7 mouse cellular contexts compared by ENCODE assay signal in genomic region chr6:124662477-124663423, GRCm38 (mm10). TPM values are rescaled to one million over a fixed set of nuclear protein-coding genes. Genes with fewer than 3 reads are reported as not detected.
A peak's percentile ranks its signal among the peaks of the same experiment; 100 is the strongest.
DNase-seq lines count a peak whose midpoint lies in the region; ATAC-seq and TF ChIP-seq lines count a peak whose summit lies in the region.

Gene Lpcat3 (plus strand): TSS chr6:124663027.

- peak; percentile 97 for ATAC-seq in intestine, postnatal 0 days
- ATAC-seq in midbrain, embryonic 12.5 days (ENCODE audit: low FRiP score, low read depth), result peak; percentile 98

- peak; percentile 81 for TF ChIP-seq CTCF in intestine, postnatal 0 days (IDR thresholded peaks at IDR 0.05; ENCODE audit: low read depth)
- peak; percentile 81 for TF ChIP-seq CTCF in small intestine, adult 2 months (IDR thresholded peaks at IDR 0.05; ENCODE audit: extremely low read depth, insufficient read length, insufficient replicate concordance, low read depth, low read length)

- no peaks in the 10 kb centered on the region for H3K36me3 ChIP-seq in embryonic facial prominence, embryonic 10.5 days (replicated peaks)
- no peaks in the 10 kb centered on the region for H3K36me3 ChIP-seq in intestine, postnatal 0 days (ENCODE audit: control insufficient read depth, insufficient read depth)
- no peaks in the 10 kb centered on the region for H3K36me3 ChIP-seq in midbrain, embryonic 12.5 days
- peaks cover 3% of the 10 kb centered on the region; the same call in 1 of the 2 replicates for H3K36me3 ChIP-seq in small intestine, adult 2 months (ENCODE audit: control insufficient read depth, insufficient read depth, low read length)

- no peaks in the 10 kb centered on the region for H3K27me3 ChIP-seq in embryonic facial prominence, embryonic 10.5 days (replicated peaks; ENCODE audit: low read depth, poor library complexity, severe bottlenecking)
- no peaks in the 10 kb centered on the region for H3K27me3 ChIP-seq in intestine, postnatal 0 days (replicated peaks; ENCODE audit: control insufficient read depth, insufficient read depth, low read length)
- no peaks in the 10 kb centered on the region for H3K27me3 ChIP-seq in midbrain, embryonic 12.5 days
- no peaks in the 10 kb centered on the region for H3K27me3 ChIP-seq in small intestine, adult 2 months (ENCODE audit: control insufficient read depth, insufficient read depth, low read length)

- peak; percentile 99 for DNase-seq in adrenal gland, postnatal 10 days
- DNase-seq in embryonic facial prominence, embryonic 10.5 days (ENCODE audit: low spot score), result peak; percentile 100
- DNase-seq in gonadal fat pad, adult 2 months (ENCODE audit: low read depth), result peak; percentile 38
- peak; percentile 99 for DNase-seq in left cerebral cortex, postnatal 4 days

- H3K27ac ChIP-seq in embryonic facial prominence, embryonic 10.5 days (replicated peaks), result peak within 1 kb of the TSS; percentile 88
- peak within 1 kb of the TSS; percentile 89 for H3K27ac ChIP-seq in intestine, postnatal 0 days (ENCODE audit: low read depth, low read length)
- peak within 1 kb of the TSS; percentile 70 for H3K27ac ChIP-seq in midbrain, embryonic 12.5 days (replicated peaks)
- peak within 1 kb of the TSS; percentile 92 for H3K27ac ChIP-seq in small intestine, adult 2 months (ENCODE audit: insufficient read depth, low read depth, low read length)

- peaks cover 12% of the 10 kb centered on the region for H3K4me1 ChIP-seq in embryonic facial prominence, embryonic 10.5 days
- H3K4me1 ChIP-seq in intestine, postnatal 0 days (replicated peaks; ENCODE audit: control insufficient read depth, insufficient read depth, low read length), result no peaks in the 10 kb centered on the region; the same call in 1 of the 2 replicates
- peaks cover 5% of the 10 kb centered on the region for H3K4me1 ChIP-seq in midbrain, embryonic 12.5 days
- peaks cover 9% of the 10 kb centered on the region for H3K4me1 ChIP-seq in small intestine, adult 2 months (ENCODE audit: control insufficient read depth, insufficient read depth, insufficient read length, low read length)

- no peaks in the 10 kb centered on the region for H3K9me3 ChIP-seq in embryonic facial prominence, embryonic 10.5 days
- H3K9me3 ChIP-seq in intestine, postnatal 0 days (ENCODE audit: control insufficient read depth), result no peaks in the 10 kb centered on the region
- no peaks in the 10 kb centered on the region for H3K9me3 ChIP-seq in midbrain, embryonic 12.5 days

- TF ChIP-seq POLR2A in small intestine, adult 2 months (IDR thresholded peaks at IDR 0.05; ENCODE audit: low read depth, low read length), result peak; percentile 67

- WGBS in embryonic facial prominence, embryonic 10.5 days, result under 1% methylated on average over 77 of the region's 87 CpGs
- under 1% methylated on average over 75 of the region's 87 CpGs for WGBS in intestine, postnatal 0 days
- WGBS in midbrain, embryonic 12.5 days, result under 1% methylated on average over 84 of the region's 87 CpGs
- whole genome bisulfite sequencing in small intestine, adult 2 months, result under 1% methylated on average over 82 of the region's 87 CpGs

- peak within 1 kb of the TSS; percentile 73 for H3K4me2 ChIP-seq in intestine, postnatal 0 days (replicated peaks; ENCODE audit: low read depth)
- peak within 1 kb of the TSS; percentile 58 for H3K4me2 ChIP-seq in midbrain, embryonic 12.5 days (replicated peaks)

- peak within 1 kb of the TSS; percentile 79 for H3K9ac ChIP-seq in intestine, postnatal 0 days (ENCODE audit: low read depth, low read length)
- peak within 1 kb of the TSS; percentile 60 for H3K9ac ChIP-seq in midbrain, embryonic 12.5 days (replicated peaks)

- intact Hi-C loops in left cerebral cortex, postnatal 4 days (cut with DNase I), result no loop called here

- peak within 1 kb of the TSS; percentile 79 for H3K4me3 ChIP-seq in embryonic facial prominence, embryonic 10.5 days
- H3K4me3 ChIP-seq in intestine, postnatal 0 days (ENCODE audit: low read depth, low read length), result peak within 1 kb of the TSS; percentile 81
- peak within 1 kb of the TSS; percentile 64 for H3K4me3 ChIP-seq in midbrain, embryonic 12.5 days
- H3K4me3 ChIP-seq in small intestine, adult 2 months (ENCODE audit: low read depth, low read length), result peak within 1 kb of the TSS; percentile 95

RNA-seq across cellular contexts. Expression of gene Lpcat3, which starts in this region (rescaled TPM):
- 10 to 100 TPM; 80.8 to 85.7 TPM for total RNA-seq in adrenal gland, postnatal 10 days (2021)
- polyA plus RNA-seq in embryonic facial prominence, embryonic 10.5 days (2016; fragmentation: Nextera tagmentation; extraction: Ambion mirVana), result 41.4 and 46.6 TPM in 2 replicates
- 141 and 147 TPM in 2 replicates for polyA plus RNA-seq in gonadal fat pad, adult 2 months (2012; rRNA removed)
- polyA plus RNA-seq in intestine, postnatal 0 days (2015; fragmentation: Nextera tagmentation; extraction: Ambion mirVana), result 209 and 212 TPM in 2 replicates
- 10 to 100 TPM; 36.9 to 39.8 TPM for total RNA-seq in left cerebral cortex, postnatal 4 days (2021)
- 37.5 and 37.9 TPM in 2 replicates for polyA plus RNA-seq in midbrain, embryonic 12.5 days (2016; fragmentation: Nextera tagmentation; extraction: Ambion mirVana)
- polyA plus RNA-seq in small intestine, adult 2 months (2012; rRNA removed), result 127 and 323 TPM in 2 replicates

Comparison
In these comparisons a context has a peak if more than half of its experiments do, and no peak if none do; other contexts are left out.
1. Peak in every context shown above with its lines: DNase-seq, ATAC-seq, H3K4me3 ChIP-seq and H3K27ac ChIP-seq.
2. DNase-seq: peak in every context shown above with its lines; median percentile 100 in embryonic facial prominence, embryonic 10.5 days; 99 in adrenal gland, postnatal 10 days; 99 in left cerebral cortex, postnatal 4 days; 38 in gonadal fat pad, adult 2 months.